15 mouse cellular contexts compared by ENCODE assay signal in genomic region chr13:20734283-20734682, GRCm38 (mm10).
"Had no signal": no experiment of that assay in that cellular context is flagged by ENCODE, and none has a peak within 500 bp of the region (broad histone marks: within the 10 kb centered on the region; RNA-seq: fewer than 3 reads in every experiment).

No protein-coding gene starts in this region.

- H3K27me3 ChIP-seq: midbrain, embryonic 12.5 days; stomach, embryonic 15.5 days had no signal

- H3K4me1 ChIP-seq: midbrain, embryonic 10.5 days; midbrain, embryonic 12.5 days; stomach, embryonic 15.5 days had no signal

- H3K36me3 ChIP-seq: midbrain, embryonic 10.5 days; midbrain, embryonic 12.5 days; stomach, embryonic 15.5 days had no signal

- ATAC-seq: midbrain, embryonic 16.5 days had no signal

- DNase-seq: lung, adult 18-20 months; lung, embryonic 14.5 days; lung, postnatal 10 days; lung, postnatal 4 days; midbrain, embryonic 14.5 days; right cerebral cortex, postnatal 14 days; thymus, adult 2 months; thymus, postnatal 25 days; thymus, postnatal 4 days had no signal

- H3K27ac ChIP-seq: liver, embryonic 14.5 days; midbrain, embryonic 10.5 days; midbrain, embryonic 12.5 days; stomach, embryonic 15.5 days; stomach, postnatal 0 days had no signal

- H3K9me3 ChIP-seq: midbrain, embryonic 10.5 days; stomach, embryonic 15.5 days had no signal

- H3K4me3 ChIP-seq: midbrain, embryonic 10.5 days; midbrain, embryonic 12.5 days; stomach, embryonic 15.5 days had no signal

- H3K4me2 ChIP-seq: lung, embryonic 14.5 days; midbrain, embryonic 12.5 days; stomach, embryonic 15.5 days had no signal

- H3K9ac ChIP-seq: liver, embryonic 14.5 days; lung, embryonic 14.5 days; midbrain, embryonic 12.5 days; stomach, embryonic 15.5 days had no signal
